Mouse (Mus musculus): ENCODE data around the gene Defb6. TPM values are rescaled to one million over a fixed set of nuclear protein-coding genes. Genes with fewer than 3 reads are reported as not detected.

Gene Defb6
- total RNA-seq (2014; rRNA removed) = not detected in 2 replicates
- not detected in 2 replicates for polyA plus RNA-seq (2015; fragmentation: Nextera tagmentation; extraction: Ambion mirVana)

- H3K27me3 ChIP-seq (ENCODE audit: insufficient read depth, low read length) = no peaks in the 10 kb centered on the region
- WGBS = 63% methylated on average over 1 of the region's 1 CpGs
- H3K27ac ChIP-seq = no peak within 1 kb of the TSS
- ATAC-seq = no peak
- H3K36me3 ChIP-seq (ENCODE audit: insufficient read depth, low read length) = no peaks in the 10 kb centered on the region
- no peak for DNase-seq (ENCODE audit: low spot score)
- H3K9me3 ChIP-seq (ENCODE audit: low read length) = no peaks in the 10 kb centered on the region
- no peak for TF ChIP-seq CTCF (IDR thresholded peaks at IDR 0.05; ENCODE audit: low read depth)
- no peak within 1 kb of the TSS for H3K4me2 ChIP-seq (ENCODE audit: low read depth, low read length)
- H3K4me1 ChIP-seq (ENCODE audit: insufficient read depth, low read length) = no peaks in the 10 kb centered on the region
- H3K9ac ChIP-seq (replicated peaks; ENCODE audit: low read length) = no peak within 1 kb of the TSS
- no peak within 1 kb of the TSS for H3K4me3 ChIP-seq (ENCODE audit: low read length)
Measured at GRCm38 (mm10) chr8:19225161-19225560, at the start of gene Defb6. Gene Defb6 (plus strand): TSS chr8:19225478.

GRCm38 (mm10) chr8:19238101-19238500 lies 12.8 kb downstream of the Defb6 start:
- no peak overlapping the region for H3K27ac ChIP-seq
- H3K4me1 ChIP-seq (ENCODE audit: insufficient read depth, low read length) = no peaks in the 10 kb centered on the region
- H3K9ac ChIP-seq (replicated peaks; ENCODE audit: low read length) = no peak overlapping the region
- DNase-seq (ENCODE audit: low spot score) (no peak), ATAC-seq (no peak)
- no peaks in the 10 kb centered on the region for H3K9me3 ChIP-seq (ENCODE audit: low read length)
- 52% methylated on average over 1 of the region's 1 CpGs for WGBS
- H3K36me3 ChIP-seq (ENCODE audit: insufficient read depth, low read length) = no peaks in the 10 kb centered on the region
- H3K4me3 ChIP-seq (ENCODE audit: low read length) = no peak overlapping the region
- no peak for TF ChIP-seq CTCF (IDR thresholded peaks at IDR 0.05; ENCODE audit: low read depth)
- H3K27me3 ChIP-seq (ENCODE audit: insufficient read depth, low read length) = no peaks in the 10 kb centered on the region
- H3K4me2 ChIP-seq (ENCODE audit: low read depth, low read length) = no peak overlapping the region

GRCm38 (mm10) chr8:19239616-19240015 lies 14.3 kb downstream of the Defb6 start, which contains the start of gene Defb46:
Gene Defb46 (plus strand): TSS chr8:19239916.
- H3K27me3 ChIP-seq (ENCODE audit: insufficient read depth, low read length) = no peaks in the 10 kb centered on the region
- no peak within 1 kb of the TSS for H3K9ac ChIP-seq (replicated peaks; ENCODE audit: low read length)
- no peaks in the 10 kb centered on the region for H3K9me3 ChIP-seq (ENCODE audit: low read length)
- TF ChIP-seq CTCF (IDR thresholded peaks at IDR 0.05; ENCODE audit: low read depth) = no peak
- no peak within 1 kb of the TSS for H3K27ac ChIP-seq
- no peaks in the 10 kb centered on the region for H3K36me3 ChIP-seq (ENCODE audit: insufficient read depth, low read length)
- no peak for DNase-seq (ENCODE audit: low spot score)
- no peak within 1 kb of the TSS for H3K4me3 ChIP-seq (ENCODE audit: low read length)
- 87% methylated on average over 2 of the region's 2 CpGs for WGBS
- H3K4me1 ChIP-seq (ENCODE audit: insufficient read depth, low read length) = no peaks in the 10 kb centered on the region
- no peak for ATAC-seq
- no peak within 1 kb of the TSS for H3K4me2 ChIP-seq (ENCODE audit: low read depth, low read length)

GRCm38 (mm10) chr8:19247280-19247679 lies 22.0 kb downstream of the Defb6 start, which contains the start of gene Defb5:
Gene Defb5 (plus strand): TSS chr8:19247580.
- ATAC-seq (no peak), DNase-seq (ENCODE audit: low spot score) (no peak)
- no peak within 1 kb of the TSS for H3K4me3 ChIP-seq (ENCODE audit: low read length)
- H3K27ac ChIP-seq = no peak within 1 kb of the TSS
- H3K4me2 ChIP-seq (ENCODE audit: low read depth, low read length) = no peak within 1 kb of the TSS
- TF ChIP-seq CTCF (IDR thresholded peaks at IDR 0.05; ENCODE audit: low read depth) = no peak
- H3K9me3 ChIP-seq (ENCODE audit: low read length) = no peaks in the 10 kb centered on the region
- H3K4me1 ChIP-seq (ENCODE audit: insufficient read depth, low read length) = no peaks in the 10 kb centered on the region
- no peak within 1 kb of the TSS for H3K9ac ChIP-seq (replicated peaks; ENCODE audit: low read length)
- 92% methylated on average over 5 of the region's 5 CpGs for WGBS
- H3K36me3 ChIP-seq (ENCODE audit: insufficient read depth, low read length) = no peaks in the 10 kb centered on the region
- no peaks in the 10 kb centered on the region for H3K27me3 ChIP-seq (ENCODE audit: insufficient read depth, low read length)

GRCm38 (mm10) chr8:19258136-19258535 lies 32.9 kb downstream of the Defb6 start:
- Histone ChIP-seq H3K4me2 (ENCODE audit: low read depth, low read length) (no peak overlapping the region), H3K27ac (no peak overlapping the region), H3K36me3 (ENCODE audit: insufficient read depth, low read length) (no peaks in the 10 kb centered on the region), H3K4me3 (ENCODE audit: low read length) (no peak overlapping the region), H3K9me3 (ENCODE audit: low read length) (no peaks in the 10 kb centered on the region), H3K27me3 (ENCODE audit: insufficient read depth, low read length) (no peaks in the 10 kb centered on the region), H3K9ac (replicated peaks; ENCODE audit: low read length) (no peak overlapping the region), H3K4me1 (ENCODE audit: insufficient read depth, low read length) (no peaks in the 10 kb centered on the region)
- ATAC-seq (no peak), DNase-seq (ENCODE audit: low spot score) (no peak)
- no peak for TF ChIP-seq CTCF (IDR thresholded peaks at IDR 0.05; ENCODE audit: low read depth)

- DNase-seq (ENCODE audit: low spot score) (no peak), ATAC-seq (no peak)
- no peak overlapping the region for H3K9ac ChIP-seq (replicated peaks; ENCODE audit: low read length)
- no peak overlapping the region for H3K4me3 ChIP-seq (ENCODE audit: low read length)
- no peak overlapping the region for H3K27ac ChIP-seq
- H3K9me3 ChIP-seq (ENCODE audit: low read length) = no peaks in the 10 kb centered on the region
- no peaks in the 10 kb centered on the region for H3K36me3 ChIP-seq (ENCODE audit: insufficient read depth, low read length)
- TF ChIP-seq CTCF (IDR thresholded peaks at IDR 0.05; ENCODE audit: low read depth) = no peak
- H3K4me1 ChIP-seq (ENCODE audit: insufficient read depth, low read length) = no peaks in the 10 kb centered on the region
- no peaks in the 10 kb centered on the region for H3K27me3 ChIP-seq (ENCODE audit: insufficient read depth, low read length)
- no peak overlapping the region for H3K4me2 ChIP-seq (ENCODE audit: low read depth, low read length)
- 48% methylated on average over 3 of the region's 3 CpGs for WGBS
Measured at GRCm38 (mm10) chr8:19259667-19260066, 34.4 kb downstream of the Defb6 start.

Other genes starting within 250 kb of the Defb6 start
- gene Defb40, start 247.2 kb upstream of the Defb6 start, total RNA-seq (2014; rRNA removed) = not detected in 2 replicates
- gene Defb40, start 247.2 kb upstream of the Defb6 start, polyA plus RNA-seq (2015; fragmentation: Nextera tagmentation; extraction: Ambion mirVana) = not detected in 2 replicates
- gene Defb37, start 234.4 kb upstream of the Defb6 start, total RNA-seq (2014; rRNA removed) = not detected in 2 replicates
- gene Defb37, start 234.4 kb upstream of the Defb6 start, polyA plus RNA-seq (2015; fragmentation: Nextera tagmentation; extraction: Ambion mirVana) = not detected in 2 replicates
- gene Defb38, start 198.9 kb upstream of the Defb6 start, total RNA-seq (2014; rRNA removed) = not detected in 2 replicates
- not detected in 2 replicates for gene Defb38, start 198.9 kb upstream of the Defb6 start, polyA plus RNA-seq (2015; fragmentation: Nextera tagmentation; extraction: Ambion mirVana)
- gene Defb39, start 160.7 kb upstream of the Defb6 start, total RNA-seq (2014; rRNA removed) = not detected in 2 replicates
- gene Defb39, start 160.7 kb upstream of the Defb6 start, polyA plus RNA-seq (2015; fragmentation: Nextera tagmentation; extraction: Ambion mirVana) = not detected in 2 replicates
- not detected in 2 replicates for gene Defb12, start 110.6 kb upstream of the Defb6 start, total RNA-seq (2014; rRNA removed)
- not detected in 2 replicates for gene Defb12, start 110.6 kb upstream of the Defb6 start, polyA plus RNA-seq (2015; fragmentation: Nextera tagmentation; extraction: Ambion mirVana)
- not detected in 2 replicates for gene Defb34, start 101.7 kb upstream of the Defb6 start, total RNA-seq (2014; rRNA removed)
- gene Defb34, start 101.7 kb upstream of the Defb6 start, polyA plus RNA-seq (2015; fragmentation: Nextera tagmentation; extraction: Ambion mirVana) = not detected in 2 replicates
- gene Gm45826, start 84.7 kb upstream of the Defb6 start, total RNA-seq (2014; rRNA removed) = not detected in 2 replicates
- not detected in 2 replicates for gene Gm45826, start 84.7 kb upstream of the Defb6 start, polyA plus RNA-seq (2015; fragmentation: Nextera tagmentation; extraction: Ambion mirVana)
- gene Defb14, start 31.1 kb upstream of the Defb6 start, total RNA-seq (2014; rRNA removed) = not detected in 2 replicates
- gene Defb14, start 31.1 kb upstream of the Defb6 start, polyA plus RNA-seq (2015; fragmentation: Nextera tagmentation; extraction: Ambion mirVana) = not detected in 2 replicates
- gene Defb4, start 26.8 kb upstream of the Defb6 start, total RNA-seq (2014; rRNA removed) = not detected in 2 replicates
- not detected in 2 replicates for gene Defb4, start 26.8 kb upstream of the Defb6 start, polyA plus RNA-seq (2015; fragmentation: Nextera tagmentation; extraction: Ambion mirVana)
- gene Defb46, start 14.4 kb downstream of the Defb6 start, total RNA-seq (2014; rRNA removed) = not detected in 2 replicates
- gene Defb46, start 14.4 kb downstream of the Defb6 start, polyA plus RNA-seq (2015; fragmentation: Nextera tagmentation; extraction: Ambion mirVana) = not detected in 2 replicates
- gene Defb5, start 22.1 kb downstream of the Defb6 start, total RNA-seq (2014; rRNA removed) = not detected in 2 replicates
- gene Defb5, start 22.1 kb downstream of the Defb6 start, polyA plus RNA-seq (2015; fragmentation: Nextera tagmentation; extraction: Ambion mirVana) = not detected in 2 replicates
- not detected in 2 replicates for gene Defb3, start 67.9 kb downstream of the Defb6 start, total RNA-seq (2014; rRNA removed)
- gene Defb3, start 67.9 kb downstream of the Defb6 start, polyA plus RNA-seq (2015; fragmentation: Nextera tagmentation; extraction: Ambion mirVana) = not detected in 2 replicates
- gene Defb8, start 222.1 kb downstream of the Defb6 start, total RNA-seq (2014; rRNA removed) = not detected in 2 replicates
- gene Defb8, start 222.1 kb downstream of the Defb6 start, polyA plus RNA-seq (2015; fragmentation: Nextera tagmentation; extraction: Ambion mirVana) = not detected in 2 replicates